Mouse (Mus musculus): ENCODE measurements around the gene Podnl1.

The Podnl1 gene

GRCm38 (mm10) chr8:84125656-84126055, at the start of gene Podnl1:
Gene Podnl1 (plus strand): TSS chr8:84125989.
- DNase-seq (ENCODE audit: low read depth, low spot score) = no peak

GRCm38 (mm10) chr8:84076412-84076811, 49.4 kb upstream of the Podnl1 start:
- DNase-seq (ENCODE audit: low read depth, low spot score) = no peak

- no peak for DNase-seq (ENCODE audit: low read depth, low spot score)
Observed at GRCm38 (mm10) chr8:84076849-84077248, 48.9 kb upstream of the Podnl1 start.

GRCm38 (mm10) chr8:84079206-84079605, 46.6 kb upstream of the Podnl1 start:
- DNase-seq (ENCODE audit: low read depth, low spot score) = no peak

GRCm38 (mm10) chr8:84083829-84084241, 42.0 kb upstream of the Podnl1 start:
- DNase-seq (ENCODE audit: low read depth, low spot score) = no peak

DNA sequence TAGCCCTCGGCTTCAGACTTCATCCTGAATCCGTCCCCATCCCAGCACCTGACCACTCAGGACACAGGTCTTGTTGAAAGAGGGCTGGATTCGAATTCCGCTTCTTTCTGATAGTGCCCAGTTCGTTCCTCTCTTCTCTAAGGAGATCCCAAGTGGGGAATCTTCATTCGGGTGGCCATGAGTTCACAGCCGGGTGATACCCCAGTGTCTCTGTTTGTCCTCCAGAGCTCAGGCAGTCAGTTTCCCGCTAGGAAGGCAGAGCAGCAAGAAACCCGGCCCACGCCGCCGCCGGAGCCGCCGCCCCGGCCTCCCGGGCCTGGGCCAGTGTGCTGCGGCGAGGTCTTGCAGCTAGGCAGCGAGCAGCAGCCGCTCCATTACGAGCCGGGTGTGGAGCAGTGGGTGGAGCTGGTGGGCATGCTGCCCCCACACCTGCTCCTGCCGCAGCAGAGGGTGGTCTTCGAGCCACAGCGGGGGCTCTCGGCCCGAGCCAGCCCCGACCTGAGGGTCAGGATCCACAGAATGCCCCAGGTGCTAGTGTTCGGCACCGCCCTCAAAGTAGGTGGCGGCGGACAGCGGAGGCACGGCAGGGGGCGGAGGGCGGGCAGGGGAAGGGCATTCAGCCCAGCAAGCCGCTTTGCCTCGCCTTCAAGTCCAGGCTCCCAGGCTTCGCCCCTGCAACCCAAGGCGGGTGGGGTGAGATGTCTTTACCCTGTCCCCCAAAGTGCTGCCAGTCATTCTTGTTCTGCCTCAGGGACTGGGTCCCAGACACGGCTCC, 41.3 kb upstream of the Podnl1 start:
- DNase-seq (ENCODE audit: low read depth, low spot score) = no peak

DNA sequence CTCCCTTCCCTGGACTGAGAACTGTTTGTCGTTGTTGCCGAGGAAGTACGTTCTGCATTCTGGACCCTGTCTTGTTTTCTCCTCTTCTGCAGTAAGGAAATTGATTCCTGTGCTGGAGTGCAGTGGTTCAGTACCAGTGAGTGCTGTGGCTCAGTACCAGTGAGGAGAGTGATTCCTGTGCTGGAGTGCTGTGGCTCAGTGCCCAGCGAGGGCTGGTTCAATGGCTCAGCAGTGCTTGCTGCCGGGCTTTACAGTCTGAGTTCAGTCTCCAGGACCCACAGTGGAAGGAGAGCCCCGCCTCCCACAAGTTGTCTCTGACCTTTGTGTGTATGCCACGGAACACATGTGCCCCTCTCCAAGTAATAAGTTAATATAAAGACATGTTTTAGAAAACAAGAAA, 38.6 kb upstream of the Podnl1 start:
- DNase-seq (ENCODE audit: low read depth, low spot score) = no peak

DNA sequence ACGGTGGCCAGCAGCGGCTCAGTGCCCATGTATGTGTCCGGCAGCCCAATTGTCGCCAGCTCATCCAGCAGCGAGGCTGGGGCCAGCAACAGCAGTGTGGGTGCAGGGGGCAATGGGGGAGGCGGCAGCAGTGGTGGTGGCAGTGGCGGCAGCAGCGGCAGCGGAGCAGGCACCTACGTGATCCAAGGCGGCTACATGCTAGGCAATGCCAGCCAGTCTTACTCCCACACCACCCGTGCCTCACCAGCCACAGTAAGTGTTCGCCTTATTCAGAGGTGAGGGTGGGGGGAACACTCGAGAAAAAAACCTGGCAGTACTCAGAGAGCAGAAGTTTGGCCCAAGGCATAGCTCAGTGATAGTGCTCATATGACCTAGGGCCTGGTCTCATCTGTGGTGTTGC, 38.0 kb upstream of the Podnl1 start:
- DNase-seq (ENCODE audit: low read depth, low spot score) = no peak

DNA sequence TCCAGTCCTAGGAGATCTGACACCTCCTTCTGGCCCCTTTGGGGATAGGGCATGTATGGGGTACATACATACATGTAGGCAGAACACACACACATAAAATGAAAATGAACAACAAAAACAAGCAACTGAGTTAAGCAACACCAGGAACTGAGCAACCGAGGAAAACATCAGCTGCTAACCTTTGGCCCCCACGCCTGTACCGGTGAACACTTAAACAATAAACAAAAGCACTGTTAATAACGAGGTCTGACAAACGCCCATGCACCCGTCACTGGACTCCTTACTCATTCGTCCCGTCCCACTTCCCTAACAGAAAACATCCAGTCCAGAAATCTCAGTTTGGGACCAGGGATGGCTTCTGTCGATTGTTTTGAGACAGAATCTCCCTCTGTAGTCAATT, 36.5 kb upstream of the Podnl1 start:
- no peak for DNase-seq (ENCODE audit: low read depth, low spot score)

- DNase-seq (ENCODE audit: low read depth, low spot score) = no peak
Observed at GRCm38 (mm10) chr8:84090585-84090984, 35.2 kb upstream of the Podnl1 start.

- no peak for DNase-seq (ENCODE audit: low read depth, low spot score)
Observed at GRCm38 (mm10) chr8:84096061-84096460, 29.7 kb upstream of the Podnl1 start.

- DNase-seq (ENCODE audit: low read depth, low spot score) = no peak
Observed at GRCm38 (mm10) chr8:84098376-84098775, 27.4 kb upstream of the Podnl1 start.

- DNase-seq (ENCODE audit: low read depth, low spot score) = no peak
Observed at GRCm38 (mm10) chr8:84101476-84102270, 24.1 kb upstream of the Podnl1 start.

DNA sequence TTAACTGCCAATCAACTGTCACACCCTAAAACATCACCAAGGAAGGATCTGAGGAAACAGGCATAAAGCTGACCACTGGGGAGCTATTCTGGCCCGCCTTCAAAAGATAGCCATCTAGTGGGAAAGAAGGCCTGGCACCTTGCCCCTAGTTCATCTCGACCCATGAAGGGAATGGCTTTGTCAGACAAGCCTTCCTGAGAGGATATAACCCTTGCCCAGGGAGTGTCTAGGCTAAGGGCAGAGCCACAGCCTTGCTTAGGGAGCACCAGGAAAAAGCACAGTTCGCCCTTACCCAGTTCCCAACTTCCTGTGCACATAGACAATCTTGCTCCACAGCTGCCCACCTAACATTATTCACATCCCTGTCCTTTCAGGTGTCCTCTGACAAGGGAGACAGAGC, 22.2 kb upstream of the Podnl1 start:
- DNase-seq (ENCODE audit: low read depth, low spot score) = no peak

DNA sequence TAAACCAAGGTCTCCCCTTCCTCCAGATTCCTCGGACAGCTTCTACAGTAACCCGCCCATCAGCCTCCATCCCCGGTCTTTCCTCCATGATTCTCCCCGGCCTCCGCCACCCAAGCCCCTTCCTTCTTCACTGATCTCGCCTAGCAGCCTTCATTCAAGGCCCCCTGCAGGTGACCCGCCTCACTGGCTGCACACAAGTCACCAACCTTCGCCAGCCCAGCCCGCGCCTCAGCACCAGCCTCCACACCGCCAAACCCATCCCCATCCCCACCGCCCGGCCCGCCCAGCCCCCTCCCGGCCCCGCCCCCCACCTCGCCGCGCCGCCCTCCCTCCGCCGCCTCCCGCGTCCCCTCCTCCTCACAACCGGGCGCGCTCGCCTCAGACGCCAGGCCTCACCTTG, 21.6 kb upstream of the Podnl1 start:
- DNase-seq (ENCODE audit: low read depth, low spot score) = peak; percentile 41

DNA sequence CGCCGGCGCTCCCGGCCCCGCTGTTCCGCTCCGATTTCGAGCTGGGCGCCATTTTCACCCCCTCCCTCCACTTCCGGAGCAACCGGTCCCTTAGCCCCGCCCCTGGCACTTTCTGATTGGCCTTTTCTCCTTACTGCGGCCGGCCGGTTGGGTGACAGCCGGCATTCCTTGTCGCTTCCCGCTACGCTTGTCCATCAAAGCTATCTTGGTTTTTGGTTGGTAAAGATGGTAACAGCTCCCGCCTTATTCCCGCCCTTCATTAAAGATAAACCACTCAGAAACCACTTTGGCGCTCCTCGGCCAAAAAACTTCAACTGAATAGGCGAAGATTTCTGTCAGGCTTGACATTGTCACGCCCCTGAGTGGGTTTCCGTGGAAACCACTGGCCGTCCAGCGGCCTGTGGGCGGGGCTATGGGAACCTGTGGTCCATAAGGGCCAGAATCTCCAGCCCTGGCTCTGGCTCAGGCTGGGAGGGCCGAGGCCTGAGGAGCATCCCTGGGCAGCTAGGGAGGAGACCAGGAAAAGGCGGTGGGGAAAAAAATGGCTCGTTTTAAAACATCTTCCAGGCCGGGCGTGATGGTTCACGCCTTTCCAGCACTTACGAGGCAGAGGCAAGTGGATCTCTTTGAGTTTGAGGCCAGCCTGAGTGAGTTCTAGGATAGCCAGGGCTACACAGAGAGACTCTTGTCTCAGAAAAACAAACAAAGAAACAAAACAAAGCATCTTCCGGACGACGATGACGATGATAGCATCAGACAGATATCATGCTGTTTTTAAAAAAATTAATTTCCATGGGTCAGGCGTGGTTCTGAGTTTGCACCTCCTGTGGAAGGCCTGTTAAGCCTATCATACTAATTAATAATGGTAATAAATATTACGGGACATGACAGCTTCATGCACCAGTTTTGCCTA, 20.8 kb upstream of the Podnl1 start, which contains the start of gene Dcaf15:
TSS of gene Dcaf15 (minus strand) at position 72 of the 913 bp plus-strand sequence.
- DNase-seq (ENCODE audit: low read depth, low spot score) = peak; percentile 99

- DNase-seq (ENCODE audit: low read depth, low spot score) = no peak
Observed at GRCm38 (mm10) chr8:84105676-84106075, 20.1 kb upstream of the Podnl1 start.

DNA sequence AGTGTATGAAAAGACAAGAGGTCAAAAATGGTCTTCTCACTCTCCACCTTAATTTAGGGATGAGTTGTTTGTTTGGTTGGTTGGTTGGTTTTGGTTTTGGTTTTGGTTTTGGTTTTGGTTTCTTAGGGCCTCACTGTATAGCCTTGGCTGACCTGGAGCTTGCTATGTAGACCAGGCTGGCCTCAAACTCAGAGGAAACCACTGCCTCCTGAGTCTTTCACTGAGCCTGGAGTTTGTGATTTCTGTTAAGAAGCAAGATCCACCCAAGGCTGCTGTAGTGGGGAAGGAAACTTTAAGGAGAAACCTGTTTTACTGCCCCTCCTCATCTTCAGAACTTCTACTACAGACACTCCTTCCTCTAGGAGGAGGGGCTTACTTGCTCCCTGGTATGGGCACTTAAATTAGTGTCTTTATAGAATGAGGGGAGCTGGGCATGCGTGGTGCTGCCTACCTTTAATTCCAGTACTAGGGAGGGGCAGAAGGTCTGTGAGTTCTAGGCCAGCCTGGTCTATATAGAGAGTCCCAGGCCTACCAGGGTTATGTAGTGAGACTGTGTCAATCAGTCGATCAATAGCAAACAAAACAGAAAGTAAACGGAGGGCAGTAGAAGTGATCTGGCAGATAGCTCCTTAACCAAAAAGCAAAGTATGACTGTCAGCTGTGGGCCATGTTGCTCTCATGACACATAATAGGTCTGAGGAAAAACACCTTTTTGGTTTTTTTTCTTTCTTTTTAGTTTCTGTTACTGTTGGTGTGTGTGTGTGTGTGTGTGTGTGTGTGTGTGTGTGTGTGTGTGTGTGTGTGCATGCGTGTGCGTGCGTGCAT, 19.4 kb upstream of the Podnl1 start:
- no peak for DNase-seq (ENCODE audit: low read depth, low spot score)

GRCm38 (mm10) chr8:84115646-84116045, 10.1 kb upstream of the Podnl1 start:
- no peak for DNase-seq (ENCODE audit: low read depth, low spot score)

DNA sequence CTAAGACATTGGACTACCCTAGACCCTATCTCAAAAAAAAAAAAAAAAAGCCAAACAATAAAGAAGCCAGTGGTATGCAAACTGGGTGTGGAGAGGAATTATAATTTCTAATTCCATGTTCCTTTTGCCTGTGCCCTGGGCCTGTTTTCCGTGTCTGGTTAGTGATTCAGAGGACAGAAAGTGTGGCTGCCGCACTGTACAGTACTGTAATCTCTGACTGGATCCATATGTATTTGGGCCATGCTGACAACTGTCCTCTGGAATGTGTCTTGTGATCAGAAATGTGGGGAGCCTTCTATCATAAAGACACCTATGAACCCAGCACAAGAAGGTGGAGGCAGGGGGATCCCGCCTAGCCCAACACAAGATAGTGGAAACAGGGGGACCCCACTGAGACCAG, 3.6 kb upstream of the Podnl1 start:
- DNase-seq (ENCODE audit: low read depth, low spot score) = no peak

- DNase-seq (ENCODE audit: low read depth, low spot score) = no peak
Observed at GRCm38 (mm10) chr8:84126742-84127141, 953 bp downstream of the Podnl1 start.
